17 mouse cellular contexts compared by ENCODE assay signal in the genomic region with DNA sequence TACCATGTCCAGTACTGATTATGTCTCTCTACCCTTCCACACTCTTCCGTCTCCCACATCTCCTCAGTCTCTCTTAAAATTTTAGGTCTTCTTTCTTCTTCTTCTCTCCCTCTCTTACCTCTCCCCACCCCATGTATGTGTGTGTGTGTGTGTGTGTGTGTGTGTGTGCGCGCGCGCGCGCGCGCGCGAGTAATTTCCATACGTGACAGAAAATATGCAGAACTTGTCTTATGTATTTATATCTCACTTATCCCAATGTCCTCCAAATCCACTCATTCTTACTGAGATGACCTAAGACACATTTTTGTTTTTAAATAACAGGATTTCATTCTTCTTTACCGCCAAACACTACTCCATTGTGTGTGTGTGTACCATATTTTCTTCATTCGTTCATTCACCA. TPM values are rescaled to one million over a fixed set of nuclear protein-coding genes. Genes with fewer than 3 reads are reported as not detected.
"Had no signal": no experiment of that assay in that cellular context is flagged by ENCODE, and none has a peak within 500 bp of the region (broad histone marks: within the 10 kb centered on the region; RNA-seq: fewer than 3 reads in every experiment).

No protein-coding gene starts in this region.

- H3K36me3 ChIP-seq: limb, embryonic 13.5 days; midbrain, embryonic 13.5 days had no signal

- H3K4me2 ChIP-seq: limb, embryonic 13.5 days; midbrain, embryonic 13.5 days had no signal

- H3K9me3 ChIP-seq: limb, embryonic 13.5 days; midbrain, embryonic 13.5 days had no signal

- ATAC-seq: lung, postnatal 0 days; midbrain, embryonic 13.5 days had no signal

- H3K27me3 ChIP-seq: limb, embryonic 13.5 days; midbrain, embryonic 13.5 days had no signal

- H3K27ac ChIP-seq: layer of hippocampus, adult 2 months; limb, embryonic 13.5 days; midbrain, embryonic 13.5 days had no signal

- H3K4me1 ChIP-seq: limb, embryonic 13.5 days; midbrain, embryonic 13.5 days had no signal

- H3K9ac ChIP-seq: limb, embryonic 13.5 days; midbrain, embryonic 13.5 days had no signal

- H3K4me3 ChIP-seq: layer of hippocampus, adult 2 months; limb, embryonic 13.5 days; midbrain, embryonic 13.5 days had no signal

- DNase-seq: kidney, postnatal 10 days; kidney, postnatal 4 days; left cerebral cortex, postnatal 4 days; lung, adult 2 months; lung, postnatal 36 days; right cerebral cortex, postnatal 14 days; thymus, adult 2 months; thymus, postnatal 36 days had no signal

RNA-seq across cellular contexts. Expression of a gene that starts 12.3 kb away (rescaled TPM):
- total RNA-seq: layer of hippocampus, postnatal 10 days; left cerebral cortex, postnatal 10 days; midbrain, postnatal 0 days had no signal
- polyA plus RNA-seq: kidney, embryonic 14.5 days; midbrain, postnatal 0 days; neural tube, embryonic 14.5 days had no signal
